Comparison of ENCODE assay signal across 10 mouse cellular contexts in genomic region chr5:72443946-72444345, GRCm38 (mm10).
A peak's percentile ranks its signal among the peaks of the same experiment; 100 is the strongest.
DNase-seq lines count a peak whose midpoint lies in the region; ATAC-seq and TF ChIP-seq lines count a peak whose summit lies in the region.
"Had no signal": no experiment of that assay in that cellular context is flagged by ENCODE, and none has a peak within 500 bp of the region (broad histone marks: within the 10 kb centered on the region; RNA-seq: fewer than 3 reads in every experiment).

No protein-coding gene starts in this region.

- no peak for TF ChIP-seq CTCF in brain, embryonic 14.5 days (IDR thresholded peaks at IDR 0.05; ENCODE audit: borderline replicate concordance, extremely low read depth, insufficient read depth, insufficient read length)

- TF ChIP-seq POLR2A in brain, embryonic 14.5 days (IDR thresholded peaks at IDR 0.05; ENCODE audit: borderline replicate concordance, extremely low read depth, insufficient read depth, insufficient read length, poor library complexity, severe bottlenecking) = no peak

- no peaks in the 10 kb centered on the region for H3K9me3 ChIP-seq in kidney, embryonic 15.5 days (replicated peaks)
- H3K9me3 ChIP-seq: megakaryocyte, embryonic 14.5 days had no signal

- H3K4me2 ChIP-seq in kidney, embryonic 15.5 days = no peak overlapping the region

- ATAC-seq in kidney, embryonic 15.5 days (replicated peaks; ENCODE audit: low FRiP score) = 0 out of 2 replicates have a peak, but pooled peaks have one; percentile 25

- DNase-seq in kidney, adult 8-10 months = no peak
- peak; percentile 9 for DNase-seq in right cerebral cortex, postnatal 14 days
- DNase-seq in right cerebral cortex, postnatal 25 days = no peak
- peak; percentile 20 for DNase-seq in brain, embryonic 14.5 days (ENCODE audit: low read depth)
- DNase-seq in testis, postnatal 14 days (ENCODE audit: low spot score) = peak; percentile 5
- no peak for DNase-seq in neural tube, embryonic 10.5 days (ENCODE audit: extremely low spot score, low spot score)
- DNase-seq: adrenal gland, postnatal 14 days; cerebellum, adult 18-20 months had no signal

- no peak overlapping the region for H3K9ac ChIP-seq in kidney, embryonic 15.5 days

- 75% methylated on average over 11 of the region's 11 CpGs for WGBS in kidney, embryonic 15.5 days

- no peak overlapping the region for H3K4me3 ChIP-seq in kidney, embryonic 15.5 days (replicated peaks)
- H3K4me3 ChIP-seq: megakaryocyte, embryonic 14.5 days had no signal

- no peak overlapping the region for H3K27ac ChIP-seq in kidney, embryonic 15.5 days

- no peaks in the 10 kb centered on the region for H3K36me3 ChIP-seq in kidney, embryonic 15.5 days

- no peaks in the 10 kb centered on the region for H3K27me3 ChIP-seq in kidney, embryonic 15.5 days

- H3K4me1 ChIP-seq in kidney, embryonic 15.5 days = no peaks in the 10 kb centered on the region
- H3K4me1 ChIP-seq: megakaryocyte, embryonic 14.5 days had no signal

Comparison
In these comparisons a context has a peak if more than half of its experiments do, and no peak if none do; other contexts are left out.
1. DNase-seq: peak in right cerebral cortex, postnatal 14 days (single experiment), brain, embryonic 14.5 days (single experiment) and testis, postnatal 14 days (single experiment); none in kidney, adult 8-10 months (0 of 2), right cerebral cortex, postnatal 25 days (single experiment) and neural tube, embryonic 10.5 days (single experiment).